Mouse (Mus musculus): ENCODE measurements around the gene Ube2d1. TPM values are rescaled to one million over a fixed set of nuclear protein-coding genes. Genes with fewer than 3 reads are reported as not detected.

Gene Ube2d1
- 10 to 100 TPM in 23 of 26 experiments, 1 to 10 TPM in 3; 2.6 to 87.9 (median 22.5) TPM for total RNA-seq (2018; cell fraction: chromatin; rRNA removed)
- 10 to 100 TPM; 18.3 to 38.4 (median 24.8) TPM for total RNA-seq (2018; cell fraction: cytosol; rRNA removed)
- 10 to 100 TPM; 11.4 to 88.7 (median 31.4) TPM for total RNA-seq (2018; cell fraction: nucleus; rRNA removed)
- polyA plus RNA-seq (2018), result 32.3 to 62.9 TPM (median 34.0 TPM) in 3 replicates

GRCm38 (mm10) chr10:71285126-71285580 is at the start of gene Ube2d1:
Gene Ube2d1 (minus strand): TSS chr10:71285262.
- H3K27ac ChIP-seq, result no peak within 1 kb of the TSS
- H3K36me3 ChIP-seq (ENCODE audit: inconsistent target), result no peaks in the 10 kb centered on the region
- peak within 1 kb of the TSS; percentile 69 for H3K4me3 ChIP-seq (ENCODE audit: inconsistent target)
- peaks cover 47% of the 10 kb centered on the region for H3K79me2 ChIP-seq (ENCODE audit: inconsistent target)
- under 1% methylated on average over 50 of the region's 50 CpGs for WGBS (ENCODE audit: missing documents)

- Histone ChIP-seq H3K79me2 (ENCODE audit: inconsistent target) (no peaks in the 10 kb centered on the region), H3K4me3 (ENCODE audit: inconsistent target) (no peak overlapping the region), H3K27ac (no peak overlapping the region), H3K36me3 (ENCODE audit: inconsistent target) (peaks cover 6% of the 10 kb centered on the region; the same call in 1 of the 2 replicates)
- WGBS (ENCODE audit: missing documents), result 93% methylated on average over 9 of the region's 9 CpGs
Observed at GRCm38 (mm10) chr10:71332859-71333258, 47.8 kb upstream of the Ube2d1 start.

GRCm38 (mm10) chr10:71332376-71332775 is 47.3 kb upstream of the Ube2d1 start:
- Histone ChIP-seq H3K79me2 (ENCODE audit: inconsistent target) (no peaks in the 10 kb centered on the region), H3K4me3 (ENCODE audit: inconsistent target) (no peak overlapping the region), H3K27ac (no peak overlapping the region), H3K36me3 (ENCODE audit: inconsistent target) (peaks cover 6% of the 10 kb centered on the region; the same call in 1 of the 2 replicates)
- WGBS (ENCODE audit: missing documents), result 90% methylated on average over 3 of the region's 4 CpGs

- H3K36me3 ChIP-seq (ENCODE audit: inconsistent target), result peaks cover 6% of the 10 kb centered on the region; the same call in 1 of the 2 replicates
- H3K79me2 ChIP-seq (ENCODE audit: inconsistent target), result no peaks in the 10 kb centered on the region
- H3K4me3 ChIP-seq (ENCODE audit: inconsistent target), result no peak overlapping the region
- no peak overlapping the region for H3K27ac ChIP-seq
- 94% methylated on average over 7 of the region's 7 CpGs for WGBS (ENCODE audit: missing documents)
Observed at GRCm38 (mm10) chr10:71331908-71332307, 46.8 kb upstream of the Ube2d1 start.

GRCm38 (mm10) chr10:71330070-71330469 is 45.0 kb upstream of the Ube2d1 start:
- Histone ChIP-seq H3K27ac (no peak overlapping the region), H3K36me3 (ENCODE audit: inconsistent target) (no peaks in the 10 kb centered on the region), H3K4me3 (ENCODE audit: inconsistent target) (no peak overlapping the region), H3K79me2 (ENCODE audit: inconsistent target) (no peaks in the 10 kb centered on the region)
- WGBS (ENCODE audit: missing documents), result 96% methylated on average over 12 of the region's 12 CpGs

- no peak overlapping the region for H3K4me3 ChIP-seq (ENCODE audit: inconsistent target)
- H3K79me2 ChIP-seq (ENCODE audit: inconsistent target), result no peaks in the 10 kb centered on the region
- no peak overlapping the region for H3K27ac ChIP-seq
- 98% methylated on average over 6 of the region's 6 CpGs for WGBS (ENCODE audit: missing documents)
- no peaks in the 10 kb centered on the region for H3K36me3 ChIP-seq (ENCODE audit: inconsistent target)
Observed at GRCm38 (mm10) chr10:71329295-71329694, 44.2 kb upstream of the Ube2d1 start.

- Histone ChIP-seq H3K27ac (no peak overlapping the region), H3K79me2 (ENCODE audit: inconsistent target) (no peaks in the 10 kb centered on the region), H3K36me3 (ENCODE audit: inconsistent target) (no peaks in the 10 kb centered on the region), H3K4me3 (ENCODE audit: inconsistent target) (no peak overlapping the region)
- WGBS (ENCODE audit: missing documents), result 84% methylated on average over 5 of the region's 5 CpGs
Observed at GRCm38 (mm10) chr10:71328870-71329269, 43.8 kb upstream of the Ube2d1 start.

GRCm38 (mm10) chr10:71328382-71328781 is 43.3 kb upstream of the Ube2d1 start:
- H3K36me3 ChIP-seq (ENCODE audit: inconsistent target), result no peaks in the 10 kb centered on the region
- no peaks in the 10 kb centered on the region for H3K79me2 ChIP-seq (ENCODE audit: inconsistent target)
- H3K27ac ChIP-seq, result no peak overlapping the region
- H3K4me3 ChIP-seq (ENCODE audit: inconsistent target), result no peak overlapping the region
- 92% methylated on average over 6 of the region's 6 CpGs for WGBS (ENCODE audit: missing documents)

GRCm38 (mm10) chr10:71327386-71327785 is 42.3 kb upstream of the Ube2d1 start:
- WGBS (ENCODE audit: missing documents), result 96% methylated on average over 10 of the region's 10 CpGs
- Histone ChIP-seq H3K79me2 (ENCODE audit: inconsistent target) (no peaks in the 10 kb centered on the region), H3K27ac (no peak overlapping the region), H3K4me3 (ENCODE audit: inconsistent target) (no peak overlapping the region), H3K36me3 (ENCODE audit: inconsistent target) (no peaks in the 10 kb centered on the region)

- H3K79me2 ChIP-seq (ENCODE audit: inconsistent target), result no peaks in the 10 kb centered on the region
- no peak overlapping the region for H3K4me3 ChIP-seq (ENCODE audit: inconsistent target)
- WGBS (ENCODE audit: missing documents), result 22% methylated on average over 7 of the region's 7 CpGs
- no peak overlapping the region for H3K27ac ChIP-seq
- H3K36me3 ChIP-seq (ENCODE audit: inconsistent target), result no peaks in the 10 kb centered on the region
Observed at GRCm38 (mm10) chr10:71326789-71327188, 41.7 kb upstream of the Ube2d1 start.

GRCm38 (mm10) chr10:71326123-71326522 is 41.1 kb upstream of the Ube2d1 start:
- H3K4me3 ChIP-seq (ENCODE audit: inconsistent target), result no peak overlapping the region
- H3K36me3 ChIP-seq (ENCODE audit: inconsistent target), result no peaks in the 10 kb centered on the region
- H3K79me2 ChIP-seq (ENCODE audit: inconsistent target), result no peaks in the 10 kb centered on the region
- H3K27ac ChIP-seq, result no peak overlapping the region
- 87% methylated on average over 7 of the region's 7 CpGs for WGBS (ENCODE audit: missing documents)

- no peaks in the 10 kb centered on the region for H3K36me3 ChIP-seq (ENCODE audit: inconsistent target)
- no peaks in the 10 kb centered on the region for H3K79me2 ChIP-seq (ENCODE audit: inconsistent target)
- H3K27ac ChIP-seq, result no peak overlapping the region
- no peak overlapping the region for H3K4me3 ChIP-seq (ENCODE audit: inconsistent target)
- WGBS (ENCODE audit: missing documents), result 83% methylated on average over 7 of the region's 8 CpGs
Observed at GRCm38 (mm10) chr10:71323669-71324068, 38.6 kb upstream of the Ube2d1 start.

GRCm38 (mm10) chr10:71316497-71316896 is 31.4 kb upstream of the Ube2d1 start:
- Histone ChIP-seq H3K36me3 (ENCODE audit: inconsistent target) (no peaks in the 10 kb centered on the region), H3K27ac (no peak overlapping the region), H3K79me2 (ENCODE audit: inconsistent target) (no peaks in the 10 kb centered on the region), H3K4me3 (ENCODE audit: inconsistent target) (no peak overlapping the region)
- WGBS (ENCODE audit: missing documents), result 82% methylated on average over 7 of the region's 7 CpGs

- Histone ChIP-seq H3K36me3 (ENCODE audit: inconsistent target) (no peaks in the 10 kb centered on the region), H3K27ac (no peak overlapping the region), H3K4me3 (ENCODE audit: inconsistent target) (no peak overlapping the region), H3K79me2 (ENCODE audit: inconsistent target) (no peaks in the 10 kb centered on the region)
- WGBS (ENCODE audit: missing documents), result 77% methylated on average over 11 of the region's 11 CpGs
Observed at GRCm38 (mm10) chr10:71316056-71316455, 31.0 kb upstream of the Ube2d1 start.

GRCm38 (mm10) chr10:71314596-71314995 is 29.5 kb upstream of the Ube2d1 start:
- Histone ChIP-seq H3K36me3 (ENCODE audit: inconsistent target) (no peaks in the 10 kb centered on the region), H3K79me2 (ENCODE audit: inconsistent target) (no peaks in the 10 kb centered on the region), H3K27ac (no peak overlapping the region), H3K4me3 (ENCODE audit: inconsistent target) (no peak overlapping the region)
- 89% methylated on average over 3 of the region's 3 CpGs for WGBS (ENCODE audit: missing documents)

- WGBS (ENCODE audit: missing documents), result 89% methylated on average over 3 of the region's 3 CpGs
- no peak overlapping the region for H3K4me3 ChIP-seq (ENCODE audit: inconsistent target)
- H3K79me2 ChIP-seq (ENCODE audit: inconsistent target), result no peaks in the 10 kb centered on the region
- no peak overlapping the region for H3K27ac ChIP-seq
- H3K36me3 ChIP-seq (ENCODE audit: inconsistent target), result no peaks in the 10 kb centered on the region
Observed at GRCm38 (mm10) chr10:71310288-71310687, 25.2 kb upstream of the Ube2d1 start.
